Comparison of ENCODE assay signal across 10 mouse cellular contexts in the genomic region with DNA sequence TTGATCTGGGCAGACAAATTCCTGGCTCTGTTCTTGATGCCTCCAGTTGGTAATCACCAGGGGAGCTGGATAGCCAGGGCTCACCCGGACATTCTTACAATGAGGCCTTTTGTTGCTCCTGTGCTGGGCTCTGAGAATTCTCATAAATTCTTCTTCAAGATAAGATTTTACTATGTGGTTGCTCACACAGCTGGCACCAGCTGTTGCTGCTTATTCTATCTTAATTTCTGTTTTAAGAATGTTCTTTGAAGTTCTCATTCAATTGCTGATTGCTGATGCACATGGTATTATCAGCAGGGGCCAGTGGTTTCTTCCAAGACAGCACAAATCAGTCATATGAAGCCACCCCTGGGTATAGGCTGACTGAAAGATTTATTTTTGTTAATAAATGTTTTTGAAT. TPM values are rescaled to one million over a fixed set of nuclear protein-coding genes. Genes with fewer than 3 reads are reported as not detected.
DNase-seq lines count a peak whose midpoint lies in the region; ATAC-seq lines count a peak whose summit lies in the region.
"Had no signal": no experiment of that assay in that cellular context is flagged by ENCODE, and none has a peak within 500 bp of the region (broad histone marks: within the 10 kb centered on the region; RNA-seq: fewer than 3 reads in every experiment).

No protein-coding gene starts in this region.

- H3K4me3 ChIP-seq in lung, embryonic 15.5 days: no peak overlapping the region
- H3K4me3 ChIP-seq in heart, embryonic 13.5 days: no peak overlapping the region
- no peak overlapping the region for H3K4me3 ChIP-seq in neural tube, embryonic 15.5 days (replicated peaks)

- ATAC-seq in lung, embryonic 15.5 days (ENCODE audit: borderline replicate concordance, extremely low read depth, low FRiP score, low TSS enrichment): no peak
- no peak for ATAC-seq in heart, embryonic 13.5 days (ENCODE audit: extremely low read depth, insufficient number of reproducible peaks, low FRiP score, low TSS enrichment)
- ATAC-seq in neural tube, embryonic 15.5 days (ENCODE audit: low FRiP score): no peak
- ATAC-seq: hindbrain, embryonic 16.5 days had no signal

- 19% methylated on average over 1 of the region's 1 CpGs for WGBS in lung, embryonic 15.5 days
- WGBS in heart, embryonic 13.5 days: 38% methylated on average over 1 of the region's 1 CpGs
- 41% methylated on average over 1 of the region's 1 CpGs for WGBS in neural tube, embryonic 15.5 days

- no peaks in the 10 kb centered on the region for H3K4me1 ChIP-seq in lung, embryonic 15.5 days
- no peaks in the 10 kb centered on the region for H3K4me1 ChIP-seq in heart, embryonic 13.5 days
- no peaks in the 10 kb centered on the region for H3K4me1 ChIP-seq in neural tube, embryonic 15.5 days

- no peaks in the 10 kb centered on the region for H3K9me3 ChIP-seq in lung, embryonic 15.5 days
- H3K9me3 ChIP-seq in heart, embryonic 13.5 days: no peaks in the 10 kb centered on the region
- H3K9me3 ChIP-seq in neural tube, embryonic 15.5 days (replicated peaks): no peaks in the 10 kb centered on the region

- DNase-seq in lung, adult 18-20 months: no peak
- DNase-seq in kidney, postnatal 10 days: peak; percentile 86
- peak; percentile 37 for DNase-seq in mesoderm, embryonic 11.5 days (ENCODE audit: low read depth, low spot score)
- no peak for DNase-seq in cerebellum, adult 11 months
- DNase-seq: cerebellum, adult 9-11 months; layer of hippocampus, adult 9-11 months had no signal

- H3K9ac ChIP-seq in lung, embryonic 15.5 days: no peak overlapping the region
- H3K9ac ChIP-seq in heart, embryonic 13.5 days: no peak overlapping the region
- H3K9ac ChIP-seq in neural tube, embryonic 15.5 days (replicated peaks): no peak overlapping the region

- H3K27ac ChIP-seq in lung, embryonic 15.5 days: 0 out of 2 replicates have a peak overlapping the region, but pooled peaks have one; percentile 11
- H3K27ac ChIP-seq in heart, embryonic 13.5 days (replicated peaks): peak overlapping the region; percentile 29
- H3K27ac ChIP-seq in neural tube, embryonic 15.5 days (replicated peaks): no peak overlapping the region

- no peaks in the 10 kb centered on the region for H3K36me3 ChIP-seq in lung, embryonic 15.5 days
- no peaks in the 10 kb centered on the region for H3K36me3 ChIP-seq in heart, embryonic 13.5 days
- H3K36me3 ChIP-seq in neural tube, embryonic 15.5 days: no peaks in the 10 kb centered on the region

- H3K4me2 ChIP-seq in lung, embryonic 15.5 days: no peak overlapping the region
- no peak overlapping the region for H3K4me2 ChIP-seq in heart, embryonic 13.5 days
- H3K4me2 ChIP-seq in neural tube, embryonic 15.5 days: no peak overlapping the region

- H3K27me3 ChIP-seq in lung, embryonic 15.5 days: no peaks in the 10 kb centered on the region
- H3K27me3 ChIP-seq in heart, embryonic 13.5 days (replicated peaks): no peaks in the 10 kb centered on the region
- no peaks in the 10 kb centered on the region for H3K27me3 ChIP-seq in neural tube, embryonic 15.5 days (replicated peaks)

RNA-seq across cellular contexts. Expression of a gene that starts 21.0 kb away (rescaled TPM):
- 0.21 TPM in 1 of 2 replicates, not detected in the other for polyA plus RNA-seq in lung, embryonic 15.5 days (2015; fragmentation: Nextera tagmentation; extraction: Ambion mirVana)
- polyA plus RNA-seq in heart, embryonic 13.5 days (2015; fragmentation: Nextera tagmentation; extraction: Ambion mirVana): 0.28 and 0.74 TPM in 2 replicates
- not detected in 2 replicates for polyA plus RNA-seq in neural tube, embryonic 15.5 days (2015; fragmentation: Nextera tagmentation; extraction: Ambion mirVana)
- polyA plus RNA-seq: hindbrain, embryonic 16.5 days had no signal

Comparison
In these comparisons a context has a peak if more than half of its experiments do, and no peak if none do; other contexts are left out.
1. DNase-seq: peak in kidney, postnatal 10 days (single experiment) and mesoderm, embryonic 11.5 days (single experiment); none in lung, adult 18-20 months (0 of 2) and cerebellum, adult 11 months (single experiment).